Mouse (Mus musculus) liver, postnatal 0 days (tissue): ENCODE measurements around the gene Adam12. TPM values are rescaled to one million over a fixed set of nuclear protein-coding genes. Genes with fewer than 3 reads are reported as not detected.

Source experiments
- ATAC-seq: fragments of 200-750 bp; cut with Nextera tagmentation; 2 replicates; pipeline ENCODE4 v1.8.0; 2017; ENCODE audit warnings: mild to moderate bottlenecking, moderate library complexity
- DNase-seq: peaks from one replicate; pipeline ENCODE4 v3.0.0-alpha.2; 2016
- H3K27ac ChIP-seq: fragments of 300-500 bp; sonication (generic); 2 replicates; pipeline ENCODE4 v1.5.1; 2014; ENCODE audit warnings: antibody characterized with exemption, moderate library complexity, mild to moderate bottlenecking, low read depth
- H3K27me3 ChIP-seq: fragments of 300-500 bp; sonication (generic); 2 replicates; pipeline ENCODE4 v1.6.1; 2014; ENCODE audit warnings: low read length, control low read depth, mixed read lengths; ENCODE audit not compliant: insufficient read depth
- H3K36me3 ChIP-seq: fragments of 300-500 bp; sonication (generic); replicated peaks from 2 replicates; pipeline ENCODE4 v1.6.1; 2014; ENCODE audit warnings: mild to moderate bottlenecking, control low read depth, low read length, moderate library complexity, mixed read lengths; ENCODE audit not compliant: insufficient read depth
- H3K4me1 ChIP-seq: fragments of 300-500 bp; sonication (generic); 2 replicates; pipeline ENCODE4 v1.6.1; 2014; ENCODE audit warnings: antibody characterized with exemption, mild to moderate bottlenecking, control low read depth; ENCODE audit not compliant: insufficient read depth
- H3K4me2 ChIP-seq: fragments of 300-500 bp; sonication (generic); 2 replicates; pipeline ENCODE4 v1.6.1; 2014; ENCODE audit warnings: low read depth, mild to moderate bottlenecking, low read length, moderate library complexity, mixed read lengths
- H3K4me3 ChIP-seq: fragments of 300-500 bp; sonication (generic); 2 replicates; pipeline ENCODE4 v1.5.1; 2014; ENCODE audit warnings: low read depth, low read length
- H3K9ac ChIP-seq: fragments of 300-500 bp; sonication (generic); replicated peaks from 2 replicates; pipeline ENCODE4 v1.6.1; 2014; ENCODE audit warnings: mild to moderate bottlenecking, moderate library complexity
- H3K9me3 ChIP-seq: fragments of 300-500 bp; sonication (generic); 2 replicates; pipeline ENCODE4 v1.6.1; 2016; ENCODE audit warnings: mild to moderate bottlenecking, control low read depth, low read length, mixed read lengths
- CTCF ChIP-seq: sonication (generic); IDR thresholded peaks from 2 replicates; pipeline ENCODE4 v1.5.1; 2016; ENCODE audit warnings: antibody characterized with exemption, low read depth
- EP300 ChIP-seq: IDR thresholded peaks from 2 replicates; pipeline ENCODE4 v1.6.1; 2016; ENCODE audit warnings: antibody characterized with exemption, low read depth, mild to moderate bottlenecking
- WGBS: fragments of 180-500 bp; shearing (Covaris S2); extraction: QIAGEN DNeasy Blood & Tissue Kit; methylation state at CpG from one replicate; pipeline ENCODE4 v1.1.7; 2014; ENCODE audit not compliant: insufficient replicate concordance; 5-methylcytosine and 5-hydroxymethylcytosine counted together
- polyA plus RNA-seq: library from polyadenylated mRNA; unstranded; fragments of >200 nt; fragmentation: Nextera tagmentation; extraction: Ambion mirVana; gene quantifications from 2 replicates; pipeline ENCODE4 v1.2.1, GENCODE M21; 2015

The Adam12 gene
- polyA plus RNA-seq, 1 experiment from 2014 or later, result 0.93 TPM

DNA sequence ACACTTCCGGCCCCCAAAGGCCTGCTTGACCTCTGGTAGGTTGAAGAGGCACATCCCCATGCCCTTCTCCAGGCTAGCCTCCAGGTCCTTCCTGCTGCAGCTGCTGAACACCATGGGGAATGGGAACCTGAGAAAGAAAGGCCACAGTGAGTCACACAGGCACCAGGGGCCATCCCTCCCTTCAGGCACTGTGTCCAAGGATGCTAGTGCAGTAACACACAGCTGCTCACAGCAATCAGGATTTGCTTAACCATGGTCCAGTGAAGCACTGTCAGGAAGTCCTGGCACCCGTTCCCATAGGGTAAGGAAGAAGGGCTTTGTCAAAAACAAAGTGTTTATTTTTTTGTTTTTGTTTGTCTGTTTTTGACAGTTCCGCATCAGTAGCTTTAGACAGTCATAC, 294.5 kb downstream of the Adam12 start:
- H3K9me3 ChIP-seq, result no peaks in the 10 kb centered on the region
- no peak overlapping the region for H3K4me2 ChIP-seq
- H3K27ac ChIP-seq, result no peak overlapping the region
- H3K4me1 ChIP-seq, result no peaks in the 10 kb centered on the region
- no peak for ATAC-seq
- H3K27me3 ChIP-seq, result no peaks in the 10 kb centered on the region
- H3K9ac ChIP-seq, result no peak overlapping the region
- no peaks in the 10 kb centered on the region for H3K36me3 ChIP-seq
- TF ChIP-seq EP300 (no peak), CTCF (no peak)
- 69% methylated on average over 3 of the region's 3 CpGs for WGBS
- no peak for DNase-seq
- H3K4me3 ChIP-seq, result no peak overlapping the region

DNA sequence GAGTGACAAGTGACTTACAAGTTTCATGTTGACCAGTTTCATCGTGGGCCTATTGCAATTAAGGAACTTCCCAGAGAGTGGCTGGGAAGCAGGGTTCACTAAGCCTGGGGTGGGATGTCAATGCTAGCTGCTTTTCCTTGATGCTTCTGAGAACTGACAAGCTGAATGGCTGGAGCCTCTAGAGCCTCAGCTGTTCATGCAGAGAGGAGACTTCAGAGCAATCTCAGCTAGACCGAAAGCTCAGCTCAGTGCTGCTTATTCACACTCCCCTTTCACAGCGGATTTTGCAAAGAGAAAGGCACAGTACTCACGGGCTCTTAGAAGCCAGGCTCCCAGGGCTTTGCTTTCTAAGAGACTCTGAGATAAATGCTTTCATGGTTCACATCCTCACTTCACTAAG, 295.6 kb downstream of the Adam12 start:
- no peak overlapping the region for H3K4me2 ChIP-seq
- H3K27ac ChIP-seq, result no peak overlapping the region
- no peaks in the 10 kb centered on the region for H3K36me3 ChIP-seq
- WGBS, result 78% methylated on average over 4 of the region's 4 CpGs
- H3K4me1 ChIP-seq, result no peaks in the 10 kb centered on the region
- ATAC-seq (no peak), DNase-seq (no peak)
- no peak for TF ChIP-seq EP300
- TF ChIP-seq CTCF, result no peak
- no peak overlapping the region for H3K9ac ChIP-seq
- no peak overlapping the region for H3K4me3 ChIP-seq
- no peaks in the 10 kb centered on the region for H3K27me3 ChIP-seq
- no peaks in the 10 kb centered on the region for H3K9me3 ChIP-seq

DNA sequence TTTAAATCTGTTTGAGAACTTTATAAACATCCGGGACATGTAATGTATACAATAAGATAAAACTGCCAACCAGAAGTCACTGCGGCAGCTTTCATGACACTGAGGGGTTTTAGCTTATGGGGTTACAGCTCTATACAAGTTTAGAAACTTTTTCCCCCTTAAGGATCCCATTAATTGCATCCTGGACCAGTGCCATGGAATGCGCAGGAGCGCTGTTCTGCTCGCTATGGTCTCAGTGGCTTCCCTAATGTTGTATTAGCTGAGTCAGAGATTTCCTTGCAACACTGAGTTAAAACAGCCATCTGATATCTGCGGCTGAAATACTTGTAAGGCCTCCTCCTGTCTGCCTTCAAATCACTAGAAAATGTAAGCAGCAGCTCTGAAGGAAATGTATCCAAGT, 298.6 kb downstream of the Adam12 start:
- no peak overlapping the region for H3K4me3 ChIP-seq
- no peaks in the 10 kb centered on the region for H3K36me3 ChIP-seq
- no peaks in the 10 kb centered on the region for H3K9me3 ChIP-seq
- H3K9ac ChIP-seq, result no peak overlapping the region
- no peak overlapping the region for H3K27ac ChIP-seq
- DNase-seq (no peak), ATAC-seq (no peak)
- H3K4me1 ChIP-seq, result no peaks in the 10 kb centered on the region
- no peaks in the 10 kb centered on the region for H3K27me3 ChIP-seq
- WGBS, result 74% methylated on average over 6 of the region's 6 CpGs
- TF ChIP-seq CTCF (no peak), EP300 (no peak)
- H3K4me2 ChIP-seq, result no peak overlapping the region

DNA sequence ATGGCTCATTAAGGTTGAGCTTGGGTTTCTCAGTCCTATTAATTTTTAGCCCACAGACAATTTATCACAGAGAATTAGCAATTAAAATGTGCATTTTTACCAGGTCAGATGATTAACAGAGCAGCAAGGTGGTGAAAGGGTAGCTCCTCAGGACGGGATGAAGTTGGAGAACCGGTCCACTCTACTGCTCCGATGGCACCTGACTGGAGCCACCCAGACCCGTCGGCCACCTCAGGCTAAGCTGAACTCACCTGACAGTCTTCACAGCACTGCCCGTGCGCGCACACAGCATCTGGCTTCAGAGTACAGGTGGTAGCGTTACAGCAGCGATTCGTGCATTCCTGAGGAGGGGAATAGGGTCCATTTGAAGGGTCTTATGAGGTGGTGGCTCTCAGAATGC, 300.5 kb downstream of the Adam12 start:
- TF ChIP-seq CTCF (no peak), EP300 (no peak)
- Histone ChIP-seq H3K9me3 (no peaks in the 10 kb centered on the region), H3K36me3 (no peaks in the 10 kb centered on the region), H3K4me1 (no peaks in the 10 kb centered on the region), H3K4me3 (no peak overlapping the region), H3K9ac (no peak overlapping the region), H3K27me3 (no peaks in the 10 kb centered on the region), H3K4me2 (no peak overlapping the region), H3K27ac (no peak overlapping the region)
- 78% methylated on average over 11 of the region's 11 CpGs for WGBS
- no peak for DNase-seq
- no peak for ATAC-seq

DNA sequence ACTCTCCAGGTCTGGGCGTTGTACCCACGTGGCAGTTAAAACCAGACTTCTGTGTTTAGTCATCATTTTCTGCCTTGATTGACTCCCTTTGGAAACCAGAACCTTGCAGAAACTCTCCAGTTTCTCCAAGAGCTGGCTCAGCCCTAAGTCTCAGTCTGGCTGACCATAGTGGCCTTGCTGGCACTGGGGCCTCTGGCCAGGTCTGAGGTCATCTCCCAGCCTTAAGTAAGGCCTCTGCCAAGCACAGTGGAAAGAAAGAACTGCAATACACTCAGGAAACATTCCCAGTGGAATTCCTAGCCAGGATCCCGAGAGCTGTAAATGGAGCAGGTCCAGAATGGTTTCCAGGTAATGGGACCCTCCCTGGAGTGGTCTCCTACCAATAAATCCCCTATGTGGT, 303.0 kb downstream of the Adam12 start:
- H3K9ac ChIP-seq, result no peak overlapping the region
- no peaks in the 10 kb centered on the region for H3K9me3 ChIP-seq
- H3K27ac ChIP-seq, result no peak overlapping the region
- DNase-seq, result no peak
- no peak overlapping the region for H3K4me3 ChIP-seq
- H3K4me2 ChIP-seq, result no peak overlapping the region
- 70% methylated on average over 3 of the region's 3 CpGs for WGBS
- H3K4me1 ChIP-seq, result no peaks in the 10 kb centered on the region
- no peaks in the 10 kb centered on the region for H3K36me3 ChIP-seq
- TF ChIP-seq EP300 (no peak), CTCF (no peak)
- no peak for ATAC-seq
- H3K27me3 ChIP-seq, result no peaks in the 10 kb centered on the region

DNA sequence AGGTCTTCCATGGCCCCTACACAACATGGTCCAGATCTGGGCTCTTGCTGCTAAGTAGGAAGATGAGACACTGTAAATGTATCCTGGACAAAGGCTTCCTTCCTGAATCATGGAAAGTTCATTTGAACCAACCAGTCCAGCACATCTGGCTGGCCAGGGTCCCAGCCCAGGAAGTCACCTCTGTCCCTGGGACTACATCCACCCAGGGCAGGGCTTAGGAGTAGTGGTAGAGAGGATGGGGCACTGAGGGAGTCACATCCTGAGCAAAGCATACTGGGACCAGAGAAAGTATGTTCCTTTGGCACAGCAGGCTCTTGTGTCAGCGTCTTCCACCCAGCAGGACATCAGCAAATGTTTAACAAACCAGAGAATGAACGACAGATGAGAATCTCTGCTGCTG, 306.2 kb downstream of the Adam12 start:
- Histone ChIP-seq H3K36me3 (no peaks in the 10 kb centered on the region), H3K4me2 (no peak overlapping the region), H3K27ac (no peak overlapping the region), H3K27me3 (no peaks in the 10 kb centered on the region), H3K9me3 (no peaks in the 10 kb centered on the region), H3K4me1 (no peaks in the 10 kb centered on the region), H3K9ac (no peak overlapping the region), H3K4me3 (no peak overlapping the region)
- DNase-seq (no peak), ATAC-seq (no peak)
- WGBS, result 51% methylated on average over 2 of the region's 2 CpGs
- no peak for TF ChIP-seq EP300
- TF ChIP-seq CTCF, result no peak

DNA sequence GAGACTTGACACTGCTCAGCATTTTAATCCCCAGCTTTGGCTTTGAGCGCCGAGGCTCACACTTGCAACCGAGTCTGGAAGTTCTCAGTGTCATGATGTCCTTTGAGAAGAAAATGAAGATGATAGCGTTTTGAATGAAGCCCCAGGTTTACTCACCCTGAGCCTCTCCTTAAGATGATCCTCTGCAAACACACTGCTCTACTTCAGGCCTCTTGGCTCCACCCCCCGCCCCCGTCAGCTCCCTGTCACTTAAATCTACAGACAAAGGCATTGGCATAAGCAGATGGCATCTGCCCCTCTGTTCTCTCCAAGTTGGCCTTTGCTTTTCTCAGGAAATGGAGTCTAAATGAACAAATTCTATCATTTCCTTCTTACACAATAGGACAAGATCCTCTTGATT, 308.0 kb downstream of the Adam12 start:
- WGBS, result 45% methylated on average over 6 of the region's 6 CpGs
- H3K4me1 ChIP-seq, result no peaks in the 10 kb centered on the region
- no peak for DNase-seq
- H3K27ac ChIP-seq, result no peak overlapping the region; the same call in 1 of the 2 replicates
- no peak overlapping the region for H3K4me3 ChIP-seq
- H3K36me3 ChIP-seq, result no peaks in the 10 kb centered on the region
- no peak for ATAC-seq
- H3K27me3 ChIP-seq, result no peaks in the 10 kb centered on the region
- no peaks in the 10 kb centered on the region for H3K9me3 ChIP-seq
- TF ChIP-seq EP300 (no peak), CTCF (no peak)
- H3K9ac ChIP-seq, result no peak overlapping the region
- no peak overlapping the region for H3K4me2 ChIP-seq
